Mouse (Mus musculus) CH12.LX (cell line): ENCODE measurements at regions not wholly inside any gene's neighbourhood (a gene's known extent, or its start where the extent isn't known, plus 50 kb on each side); places are given as distances from the start of the nearest gene placed in this dataset.

Experiments
- DNase-seq: peaks from one replicate; pipeline ENCODE4 v3.0.0-alpha.2; 2013; ENCODE audit errors: extremely low read depth
- H3K27ac ChIP-seq: 2 replicates; pipeline ENCODE4 v1.5.1; 2012; ENCODE audit warnings: low read depth, mild to moderate bottlenecking, control low read depth, moderate library complexity; ENCODE audit not compliant: insufficient read depth
- H3K27me3 ChIP-seq: replicated peaks from 2 replicates; pipeline ENCODE3; 2012; ENCODE audit warnings: inconsistent platforms
- H3K36me3 ChIP-seq, 2 experiments: replicated peaks in 1 of 2; 2 replicates each; pipeline versions ENCODE3 to v1.6.1; 2012; ENCODE audit warnings: inconsistent platforms in 1 of 2, low read length in 1 of 2, mild to moderate bottlenecking in 1 of 2, mixed read lengths in 1 of 2, moderate library complexity in 1 of 2; ENCODE audit not compliant: control insufficient read depth in 1 of 2, insufficient read depth in 1 of 2
- H3K4me1 ChIP-seq, 2 experiments: 2 replicates each; pipeline ENCODE4 v1.6.1; 2012; ENCODE audit warnings: inconsistent platforms in 1 of 2, moderate library complexity in 1 of 2; ENCODE audit not compliant: insufficient read depth in 2 of 2, control insufficient read depth in 1 of 2
- H3K4me2 ChIP-seq: 2 replicates; pipeline ENCODE4 v1.6.1; 2012; ENCODE audit warnings: low read depth, mild to moderate bottlenecking, control low read depth; ENCODE audit not compliant: poor library complexity, insufficient read depth, severe bottlenecking
- H3K4me3 ChIP-seq, 3 experiments: fragments of 150-350 bp in 1 of 3; sonication (generic) in 1 of 3; replicated peaks in 1 of 3; 2 replicates each; pipeline versions ENCODE3 to v1.5.1; 2011 to 2012; ENCODE audit warnings: low read depth in 2 of 3, low read length in 2 of 3, mild to moderate bottlenecking in 2 of 3, moderate library complexity in 2 of 3, control low read depth in 1 of 3, improper control_type of control experiment in 1 of 3, inconsistent platforms in 1 of 3, mixed read lengths in 1 of 3; ENCODE audit not compliant: poor library complexity in 1 of 3
- H3K79me2 ChIP-seq: replicated peaks from 2 replicates; pipeline ENCODE4 v1.6.1; 2012; ENCODE audit warnings: mild to moderate bottlenecking, moderate library complexity; ENCODE audit not compliant: control insufficient read depth, poor library complexity, insufficient read depth, severe bottlenecking; ENCODE audit errors: extremely low read depth
- H3K9ac ChIP-seq: 2 replicates; pipeline ENCODE4 v1.6.1; 2012; ENCODE audit warnings: low read depth, mild to moderate bottlenecking, control low read depth, moderate library complexity; ENCODE audit not compliant: insufficient read depth
- H3K9me3 ChIP-seq: replicated peaks from 2 replicates; pipeline ENCODE3; 2012; ENCODE audit warnings: low read length, inconsistent platforms, mixed read lengths
- BHLHE40 ChIP-seq: IDR thresholded peaks from 2 replicates; pipeline ENCODE4 v1.6.1; 2011; ENCODE audit warnings: mild to moderate bottlenecking, low read depth, low read length, improper control_type of control experiment
- E2F4 ChIP-seq: IDR thresholded peaks from 2 replicates; pipeline ENCODE4 v1.6.1; 2011; ENCODE audit warnings: low read depth, low read length, improper control_type of control experiment; ENCODE audit not compliant: insufficient replicate concordance
- ETS1 ChIP-seq: conservative IDR thresholded peaks from 2 replicates; pipeline ENCODE4 v1.6.1; 2012; ENCODE audit warnings: low read depth, mild to moderate bottlenecking, inconsistent platforms, low read length, improper control_type of control experiment, moderate library complexity
- GABPA ChIP-seq: IDR thresholded peaks from 2 replicates; pipeline ENCODE4 v1.6.1; 2012; ENCODE audit warnings: low read depth, low read length, improper control_type of control experiment, inconsistent platforms; ENCODE audit not compliant: insufficient replicate concordance
- IRF4 ChIP-seq: IDR thresholded peaks from 2 replicates; pipeline ENCODE4 v1.6.1; 2014; ENCODE audit warnings: low read depth, mild to moderate bottlenecking, inconsistent platforms, low read length, improper control_type of control experiment
- JUN ChIP-seq: IDR thresholded peaks from 2 replicates; pipeline ENCODE4 v1.6.1; 2011; ENCODE audit warnings: low read depth, mild to moderate bottlenecking, low read length, improper control_type of control experiment, moderate library complexity; ENCODE audit not compliant: insufficient read depth
- JUND ChIP-seq: conservative IDR thresholded peaks from 2 replicates; pipeline ENCODE4 v1.6.1; 2011; ENCODE audit warnings: low read depth, low read length, improper control_type of control experiment
- MAZ ChIP-seq: IDR thresholded peaks from 2 replicates; pipeline ENCODE4 v1.6.1; 2012; ENCODE audit warnings: low read depth, mild to moderate bottlenecking, inconsistent platforms, low read length, improper control_type of control experiment, moderate library complexity
- MEF2A ChIP-seq: IDR thresholded peaks from 2 replicates; pipeline ENCODE4 v1.6.1; 2014; ENCODE audit warnings: low read depth, mild to moderate bottlenecking, inconsistent platforms, low read length, improper control_type of control experiment, borderline replicate concordance
- MYC ChIP-seq: IDR thresholded peaks from 2 replicates; pipeline ENCODE4 v1.6.1; 2011; ENCODE audit warnings: low read depth, mild to moderate bottlenecking, improper control_type of control experiment, low read length
- NRF1 ChIP-seq: IDR thresholded peaks from 2 replicates; pipeline ENCODE4 v1.6.1; 2014; ENCODE audit warnings: low read depth, mild to moderate bottlenecking, inconsistent platforms, low read length, improper control_type of control experiment, moderate library complexity
- PAX5 ChIP-seq: IDR thresholded peaks from 2 replicates; pipeline ENCODE4 v1.6.1; 2012; ENCODE audit warnings: low read length, inconsistent platforms, mixed read lengths
- POLR2A ChIP-seq: IDR thresholded peaks from 2 replicates; pipeline ENCODE4 v1.6.1; 2011; ENCODE audit warnings: low read depth, mild to moderate bottlenecking, improper control_type of control experiment, low read length
- POLR2AphosphoS2 ChIP-seq: IDR thresholded peaks from 2 replicates; pipeline ENCODE4 v1.6.1; 2011; ENCODE audit warnings: low read depth, low read length, improper control_type of control experiment
- TBP ChIP-seq: conservative IDR thresholded peaks from 2 replicates; pipeline ENCODE4 v1.6.1; 2011; ENCODE audit warnings: low read depth, low read length, improper control_type of control experiment
- TCF12 ChIP-seq: IDR thresholded peaks from 2 replicates; pipeline ENCODE4 v1.6.1; 2014; ENCODE audit warnings: low read depth, mild to moderate bottlenecking, inconsistent platforms, low read length, improper control_type of control experiment
- USF2 ChIP-seq: conservative IDR thresholded peaks from 2 replicates; pipeline ENCODE4 v1.6.1; 2011; ENCODE audit warnings: low read depth, low read length, improper control_type of control experiment
- ZKSCAN1 ChIP-seq: IDR thresholded peaks from 2 replicates; pipeline ENCODE4 v1.6.1; 2012; ENCODE audit warnings: low read depth, inconsistent platforms, low read length, improper control_type of control experiment, borderline replicate concordance
- ZMIZ1 ChIP-seq: IDR thresholded peaks from 2 replicates; pipeline ENCODE4 v1.6.1; 2012; ENCODE audit warnings: low read depth, mild to moderate bottlenecking, inconsistent platforms, low read length, improper control_type of control experiment
- dilution Hi-C: fragments of 300-500 bp; cut with MboI; formaldehyde crosslinking; loops from 2 replicates; pipeline ENCODE4 v1.14.3; 2020; ENCODE audit warnings: low sequenced_read_pairs; ENCODE audit not compliant: extremely low pct_unique_long_range_greater_than_20kb, extremely low pct_ligation_motif_present
- in situ Hi-C: fragments of 300-500 bp; cut with MboI; formaldehyde crosslinking; loops from 3 replicates; pipeline ENCODE4 v1.14.3; 2019; ENCODE audit warnings: low sequenced_read_pairs, low pct_ligation_motif_present, low pct_unique_long_range_greater_than_20kb, mixed read lengths

- no peak for DNase-seq
- peaks cover 0 to 11% of the 10 kb centered on the region in 2 experiments; a peak in 2 of 4 replicates for H3K4me1 ChIP-seq
- dilution Hi-C loops (no loop called here), in situ Hi-C loops (no loop called here)
- no peak overlapping the region for H3K9ac ChIP-seq
- no peak overlapping the region for H3K27ac ChIP-seq
- TF ChIP-seq MAZ = no peak
- no peak for TF ChIP-seq USF2
- no peak for TF ChIP-seq POLR2A
- no peak for TF ChIP-seq TBP
- no peak for TF ChIP-seq NRF1
- TF ChIP-seq MYC = no peak
- TF ChIP-seq JUN = no peak
- no peak for TF ChIP-seq PAX5
- TF ChIP-seq GABPA = no peak
- no peak for TF ChIP-seq POLR2AphosphoS2
- TF ChIP-seq E2F4 = no peak
- H3K4me2 ChIP-seq = no peak overlapping the region
- no peaks in the 10 kb centered on the region for H3K9me3 ChIP-seq
- no peaks in the 10 kb centered on the region for H3K27me3 ChIP-seq
- H3K4me3 ChIP-seq = no peak overlapping the region
- no peaks in the 10 kb centered on the region for H3K79me2 ChIP-seq
- no peaks in the 10 kb centered on the region for H3K36me3 ChIP-seq
Observed at GRCm38 (mm10) chr1:14462496-14462895, 1630.6 kb downstream of the 4930444P10Rik start.

DNA sequence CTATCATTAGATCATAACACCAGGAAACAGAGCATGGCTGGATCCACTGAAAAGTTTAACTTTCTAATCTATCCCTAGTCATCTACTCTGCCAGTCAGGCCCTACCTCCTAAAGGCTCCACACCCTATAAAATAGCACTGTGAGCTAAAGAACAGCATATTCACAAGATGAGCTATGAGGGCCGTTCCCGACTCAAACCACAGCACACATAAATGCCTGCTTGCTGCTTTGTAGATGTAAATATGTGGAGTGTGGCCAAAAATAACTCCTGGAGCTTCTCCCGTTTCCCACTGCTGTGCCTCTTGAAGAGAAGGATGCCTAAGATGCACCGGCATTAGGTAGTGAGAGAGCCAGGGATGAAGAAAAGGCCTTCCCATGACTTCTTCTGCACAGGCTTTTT lies 1632.3 kb downstream of the 4930444P10Rik start:
- no peak overlapping the region for H3K4me2 ChIP-seq
- TF ChIP-seq MEF2A (no peak), ETS1 (no peak), JUND (no peak), JUN (no peak), E2F4 (no peak), TCF12 (no peak), BHLHE40 (no peak), ZMIZ1 (no peak), PAX5 (no peak), ZKSCAN1 (no peak), POLR2AphosphoS2 (no peak), IRF4 (no peak)
- H3K9ac ChIP-seq = no peak overlapping the region
- dilution Hi-C loops (no loop called here), in situ Hi-C loops (no loop called here)
- peaks cover 0 to 11% of the 10 kb centered on the region in 2 experiments; a peak in 2 of 4 replicates for H3K4me1 ChIP-seq
- no peak overlapping the region for H3K27ac ChIP-seq
- H3K4me3 ChIP-seq = no peak overlapping the region
- H3K27me3 ChIP-seq = no peaks in the 10 kb centered on the region
- no peaks in the 10 kb centered on the region for H3K36me3 ChIP-seq
- no peaks in the 10 kb centered on the region for H3K9me3 ChIP-seq
- DNase-seq = no peak
- H3K79me2 ChIP-seq = no peaks in the 10 kb centered on the region
